Mouse (Mus musculus) forebrain, embryonic 12.5 days (tissue): ENCODE measurements around the gene Gm21970. TPM values are rescaled to one million over a fixed set of nuclear protein-coding genes. Genes with fewer than 3 reads are reported as not detected.

Experiments
- ATAC-seq: fragments of 200-750 bp; cut with Nextera tagmentation; 2 replicates; pipeline ENCODE4 v1.8.0; 2017; ENCODE audit warnings: moderate TSS enrichment; ENCODE audit not compliant: low FRiP score
- H3K27ac ChIP-seq: fragments of 300-500 bp; sonication (generic); 2 replicates; pipeline ENCODE4 v1.5.1; 2016; ENCODE audit warnings: mild to moderate bottlenecking
- H3K27me3 ChIP-seq: fragments of 300-500 bp; sonication (generic); 2 replicates; pipeline ENCODE4 v1.6.1; 2016; ENCODE audit warnings: mild to moderate bottlenecking
- H3K36me3 ChIP-seq: fragments of 300-500 bp; sonication (generic); replicated peaks from 2 replicates; pipeline ENCODE4 v1.6.1; 2016; ENCODE audit warnings: mild to moderate bottlenecking
- H3K4me1 ChIP-seq: fragments of 300-500 bp; sonication (generic); 2 replicates; pipeline ENCODE4 v1.6.1; 2016
- H3K4me2 ChIP-seq: fragments of 300-500 bp; sonication (generic); 2 replicates; pipeline ENCODE4 v1.6.1; 2016; ENCODE audit warnings: mild to moderate bottlenecking, moderate library complexity
- H3K4me3 ChIP-seq: fragments of 300-500 bp; sonication (generic); replicated peaks from 2 replicates; pipeline ENCODE4 v1.5.1; 2016; ENCODE audit warnings: mild to moderate bottlenecking
- H3K9ac ChIP-seq: fragments of 300-500 bp; sonication (generic); 2 replicates; pipeline ENCODE4 v1.6.1; 2016; ENCODE audit warnings: mild to moderate bottlenecking
- H3K9me3 ChIP-seq: fragments of 300-500 bp; sonication (generic); 2 replicates; pipeline ENCODE4 v1.6.1; 2016
- WGBS: fragments of 180-500 bp; shearing (Covaris S2); methylation state at CpG from one replicate; pipeline ENCODE4 v1.1.7; 2016; 5-methylcytosine and 5-hydroxymethylcytosine counted together
- polyA plus RNA-seq: library from polyadenylated mRNA; unstranded; fragments of >200 nt; fragmentation: Nextera tagmentation; extraction: Ambion mirVana; gene quantifications from 2 replicates; pipeline ENCODE4 v1.2.1, GENCODE M21; 2016

Gm21970 gene
- polyA plus RNA-seq, 1 experiment from 2014 or later = not detected

DNA sequence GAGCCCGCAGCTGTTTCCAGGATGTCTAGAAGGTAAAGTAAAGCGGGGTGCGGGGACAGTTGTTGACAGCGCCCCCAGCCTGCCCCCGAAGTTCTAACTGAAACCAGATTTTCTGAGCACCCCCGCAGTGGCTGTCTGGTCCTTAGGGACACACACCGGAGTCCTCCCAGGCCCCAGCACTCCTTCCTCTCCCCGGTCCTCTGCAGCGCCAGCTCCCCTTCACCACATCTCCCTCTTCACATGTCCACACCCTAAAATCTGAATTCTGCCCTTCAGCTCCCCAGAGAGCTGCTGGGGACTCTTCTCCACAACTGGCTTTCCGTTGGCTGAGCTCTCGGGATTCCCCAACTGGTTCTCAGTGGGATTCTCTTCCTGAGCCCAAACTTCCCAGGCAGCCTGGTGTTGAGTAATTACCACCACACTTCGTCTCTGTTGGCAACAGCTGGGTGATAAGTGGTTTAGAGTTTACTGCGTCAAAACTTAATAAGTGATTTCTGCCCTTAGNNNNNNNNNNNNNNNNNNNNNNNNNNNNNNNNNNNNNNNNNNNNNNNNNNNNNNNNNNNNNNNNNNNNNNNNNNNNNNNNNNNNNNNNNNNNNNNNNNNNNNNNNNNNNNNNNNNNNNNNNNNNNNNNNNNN lies 15.2 kb downstream of the Gm21970 start:
- WGBS = 4% methylated on average over 13 of the region's 13 CpGs
- Histone ChIP-seq H3K27me3 (peaks cover 8% of the 10 kb centered on the region), H3K9ac (peak overlapping the region; percentile 73), H3K4me3 (peak overlapping the region; percentile 61), H3K27ac (no peak overlapping the region), H3K9me3 (no peaks in the 10 kb centered on the region), H3K4me2 (peak overlapping the region; percentile 98), H3K36me3 (peaks cover 10% of the 10 kb centered on the region), H3K4me1 (peaks cover 16% of the 10 kb centered on the region)
- ATAC-seq = no peak

DNA sequence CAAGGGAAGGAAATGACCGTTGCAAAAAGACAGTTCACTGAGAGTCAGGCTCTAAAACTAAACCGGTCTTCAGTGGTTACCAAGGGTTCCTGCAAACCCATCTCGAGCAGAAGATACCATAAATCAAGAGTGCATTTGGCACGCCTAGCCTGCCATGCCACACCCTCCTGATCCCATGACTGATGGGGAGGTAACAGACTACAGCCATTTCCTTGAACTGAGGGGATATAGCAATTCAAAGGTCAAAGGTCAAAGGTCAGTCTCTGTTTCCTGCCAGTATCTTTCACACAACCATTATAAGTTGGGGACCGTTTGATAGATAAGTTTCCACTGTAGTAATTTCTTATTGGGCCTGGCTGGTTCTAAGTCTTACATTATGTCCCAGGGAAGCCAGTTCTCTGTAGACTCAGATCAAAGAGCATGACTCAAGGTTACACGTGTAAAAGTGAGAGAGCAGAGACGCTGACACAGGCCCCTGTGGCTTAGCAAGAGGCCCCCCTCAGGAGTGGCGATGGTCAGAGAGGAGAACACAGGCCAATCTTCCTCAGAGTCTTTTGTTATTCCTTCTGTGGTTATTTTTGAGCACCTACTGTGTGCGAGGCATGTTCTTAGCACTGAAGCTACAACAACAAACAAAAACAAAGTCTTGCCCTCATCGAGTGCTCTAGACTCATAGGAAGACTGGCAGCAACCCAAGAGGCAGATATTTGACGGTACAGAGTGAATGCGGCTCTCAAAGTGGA lies 21.8 kb downstream of the Gm21970 start:
- 85% methylated on average over 12 of the region's 12 CpGs for WGBS
- no peak overlapping the region for H3K27ac ChIP-seq
- no peaks in the 10 kb centered on the region for H3K4me1 ChIP-seq
- H3K4me3 ChIP-seq = no peak overlapping the region
- H3K36me3 ChIP-seq = no peaks in the 10 kb centered on the region
- no peaks in the 10 kb centered on the region for H3K27me3 ChIP-seq
- H3K4me2 ChIP-seq = no peak overlapping the region
- no peak for ATAC-seq
- H3K9ac ChIP-seq = no peak overlapping the region
- no peaks in the 10 kb centered on the region for H3K9me3 ChIP-seq

DNA sequence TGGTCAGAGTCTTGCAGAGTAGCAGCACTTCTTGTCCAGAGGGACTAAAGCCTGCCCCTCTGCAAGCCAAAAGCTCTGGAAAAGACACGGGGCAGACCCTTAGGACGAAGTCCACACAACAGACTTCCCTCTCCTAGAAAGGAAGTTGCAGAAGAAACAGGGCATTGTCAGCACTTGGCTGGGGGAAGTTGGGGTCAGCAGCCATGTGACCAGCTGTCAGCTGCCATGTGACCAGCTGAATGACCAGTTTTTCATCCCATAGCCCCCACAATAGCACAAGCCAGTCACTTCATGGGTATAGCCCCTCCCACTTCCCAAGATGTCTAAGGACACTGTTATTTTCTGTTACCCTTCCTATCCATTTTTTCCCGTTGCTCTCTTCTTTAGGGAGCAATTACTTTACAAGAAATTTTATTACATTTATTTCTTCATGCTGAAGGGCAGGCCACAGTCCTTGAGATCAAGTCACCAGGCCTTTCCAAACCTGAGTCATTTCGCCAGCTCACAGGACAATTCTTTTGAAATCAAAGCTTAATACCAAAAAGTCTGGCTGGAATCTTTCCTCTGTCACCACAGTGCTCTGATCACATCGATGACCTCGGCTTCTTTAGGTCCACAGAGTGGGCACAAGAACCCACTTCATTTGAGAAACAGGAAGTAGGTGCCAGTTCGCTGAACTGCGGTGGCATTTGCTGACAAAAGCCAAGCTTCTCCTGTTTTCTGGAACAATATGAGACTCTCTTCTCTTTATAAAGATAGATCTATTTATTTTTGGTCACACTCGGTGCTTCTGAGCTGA lies 24.1 kb downstream of the Gm21970 start:
- no peak overlapping the region for H3K4me3 ChIP-seq
- H3K4me2 ChIP-seq = no peak overlapping the region
- no peaks in the 10 kb centered on the region for H3K36me3 ChIP-seq
- no peaks in the 10 kb centered on the region for H3K4me1 ChIP-seq
- WGBS = 88% methylated on average over 9 of the region's 9 CpGs
- ATAC-seq = no peak
- no peak overlapping the region for H3K27ac ChIP-seq
- no peaks in the 10 kb centered on the region for H3K27me3 ChIP-seq
- H3K9me3 ChIP-seq = no peaks in the 10 kb centered on the region
- H3K9ac ChIP-seq = no peak overlapping the region

DNA sequence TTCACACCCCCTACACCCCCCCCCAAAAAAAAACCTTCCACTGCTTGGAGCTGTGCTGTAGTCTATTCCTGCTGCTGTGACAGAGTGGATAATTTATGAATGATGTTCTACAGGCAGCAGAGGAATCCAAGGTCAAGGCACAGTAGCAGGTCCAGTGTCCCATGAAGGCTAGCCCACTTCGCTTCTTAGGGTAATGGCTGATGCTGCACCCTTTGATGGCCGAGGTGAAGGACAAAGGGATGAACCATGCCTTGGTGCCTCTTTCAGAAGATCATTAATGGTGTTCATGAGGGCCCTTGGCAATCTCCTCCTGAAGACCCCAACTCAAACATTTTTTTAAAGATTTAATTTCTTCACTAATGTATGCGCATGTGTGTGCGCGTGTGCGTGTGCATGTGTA lies 24.8 kb downstream of the Gm21970 start:
- Histone ChIP-seq H3K4me1 (no peaks in the 10 kb centered on the region), H3K9me3 (no peaks in the 10 kb centered on the region), H3K9ac (no peak overlapping the region), H3K4me3 (no peak overlapping the region), H3K36me3 (no peaks in the 10 kb centered on the region), H3K27ac (no peak overlapping the region), H3K27me3 (no peaks in the 10 kb centered on the region), H3K4me2 (no peak overlapping the region)
- no peak for ATAC-seq
- WGBS = 96% methylated on average over 6 of the region's 6 CpGs

DNA sequence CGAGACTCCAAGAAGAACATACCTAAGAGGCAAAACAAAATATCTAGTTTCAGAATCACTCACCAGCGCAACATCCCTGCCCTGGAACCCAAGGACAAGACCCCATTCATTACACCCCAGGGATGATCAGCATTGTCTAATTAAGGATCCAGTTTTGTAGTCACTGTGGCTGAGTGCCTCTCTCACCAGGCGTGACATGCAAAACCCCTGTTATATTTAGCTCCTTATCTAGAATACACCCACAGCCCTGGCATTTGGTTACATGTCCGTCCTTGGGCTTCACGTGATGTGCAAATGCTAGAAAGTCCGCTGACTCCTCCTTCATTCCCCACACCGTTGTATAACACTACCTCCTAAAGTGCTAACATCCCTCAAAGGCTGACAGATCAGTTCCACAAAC lies 25.4 kb downstream of the Gm21970 start:
- no peak overlapping the region for H3K4me2 ChIP-seq
- ATAC-seq = no peak
- H3K27me3 ChIP-seq = no peaks in the 10 kb centered on the region
- 87% methylated on average over 7 of the region's 7 CpGs for WGBS
- H3K4me3 ChIP-seq = no peak overlapping the region
- H3K9me3 ChIP-seq = no peaks in the 10 kb centered on the region
- H3K36me3 ChIP-seq = no peaks in the 10 kb centered on the region
- no peaks in the 10 kb centered on the region for H3K4me1 ChIP-seq
- H3K9ac ChIP-seq = no peak overlapping the region
- H3K27ac ChIP-seq = no peak overlapping the region

DNA sequence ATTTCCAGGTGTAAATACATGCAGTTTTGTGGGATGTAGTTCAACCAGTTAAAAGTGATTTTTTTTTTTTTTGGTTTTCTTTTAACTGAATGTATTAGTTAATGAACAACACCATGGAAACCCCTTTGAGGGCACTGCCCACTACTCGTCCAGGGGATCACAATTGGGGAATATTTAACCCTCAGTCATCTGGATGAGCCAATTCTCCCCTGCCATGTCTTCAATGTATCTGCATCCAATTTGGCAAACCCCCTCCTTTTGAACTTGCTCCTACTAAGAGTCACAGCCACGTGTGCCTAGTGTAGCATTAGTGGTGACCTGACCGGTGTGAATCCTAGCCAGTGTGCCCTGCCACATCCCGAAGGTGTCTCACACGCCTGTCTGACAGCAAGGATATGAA lies 27.0 kb downstream of the Gm21970 start:
- 71% methylated on average over 5 of the region's 5 CpGs for WGBS

DNA sequence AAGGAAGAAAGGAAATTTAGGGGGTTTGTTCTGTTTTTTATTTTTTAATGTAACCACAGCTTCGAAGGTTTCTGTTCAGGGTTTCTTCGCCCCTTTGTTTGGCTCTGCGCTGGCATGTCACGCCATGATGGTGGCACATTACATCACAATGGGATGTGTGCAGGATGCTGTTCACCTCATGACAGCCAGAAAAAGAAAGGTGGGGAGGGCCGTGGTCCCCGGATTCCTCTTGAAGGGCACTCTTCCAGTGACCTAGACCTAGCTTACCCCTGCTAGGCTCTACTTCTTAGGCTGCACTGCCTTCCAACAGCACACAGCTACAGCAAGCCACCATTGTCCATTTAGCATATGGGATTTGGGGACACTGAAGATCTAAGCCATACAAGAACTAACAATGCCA lies 34.3 kb downstream of the Gm21970 start:
- 91% methylated on average over 6 of the region's 6 CpGs for WGBS
- Histone ChIP-seq H3K27me3 (no peaks in the 10 kb centered on the region), H3K9me3 (no peaks in the 10 kb centered on the region), H3K9ac (no peak overlapping the region), H3K4me1 (no peaks in the 10 kb centered on the region), H3K4me2 (no peak overlapping the region), H3K4me3 (no peak overlapping the region), H3K27ac (no peak overlapping the region), H3K36me3 (no peaks in the 10 kb centered on the region)
- ATAC-seq = no peak

More for the DNA sequence above, 27.0 kb downstream of the Gm21970 start:
- no peak for ATAC-seq
- Histone ChIP-seq H3K4me3 (no peak overlapping the region), H3K4me2 (no peak overlapping the region), H3K9ac (no peak overlapping the region), H3K4me1 (no peaks in the 10 kb centered on the region), H3K27ac (no peak overlapping the region), H3K9me3 (no peaks in the 10 kb centered on the region), H3K36me3 (no peaks in the 10 kb centered on the region), H3K27me3 (no peaks in the 10 kb centered on the region)

DNA sequence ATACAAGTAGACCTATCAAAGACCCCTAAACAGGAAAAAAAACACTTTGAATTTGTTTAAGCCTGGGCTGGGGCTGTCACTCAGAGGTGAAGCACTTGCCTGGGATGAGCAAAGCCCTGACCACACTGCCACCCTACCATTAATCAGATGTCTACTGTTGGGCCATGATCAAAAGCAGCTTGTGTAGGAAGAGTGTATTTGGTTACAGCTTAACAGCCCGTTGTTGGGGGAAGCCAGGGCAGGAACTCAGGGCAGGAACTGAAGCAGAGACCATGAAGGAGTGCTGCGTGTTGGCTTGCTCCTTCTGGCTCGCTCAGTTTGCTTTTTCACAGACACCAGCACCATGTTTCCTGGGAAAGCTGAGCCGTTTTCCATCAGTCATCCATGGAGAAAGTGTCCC lies 35.1 kb downstream of the Gm21970 start:
- 88% methylated on average over 4 of the region's 4 CpGs for WGBS
- H3K9me3 ChIP-seq = no peaks in the 10 kb centered on the region
- H3K27ac ChIP-seq = no peak overlapping the region
- H3K9ac ChIP-seq = no peak overlapping the region
- no peaks in the 10 kb centered on the region for H3K4me1 ChIP-seq
- ATAC-seq = no peak
- H3K4me2 ChIP-seq = no peak overlapping the region
- H3K36me3 ChIP-seq = no peaks in the 10 kb centered on the region
- H3K27me3 ChIP-seq = no peaks in the 10 kb centered on the region
- no peak overlapping the region for H3K4me3 ChIP-seq

DNA sequence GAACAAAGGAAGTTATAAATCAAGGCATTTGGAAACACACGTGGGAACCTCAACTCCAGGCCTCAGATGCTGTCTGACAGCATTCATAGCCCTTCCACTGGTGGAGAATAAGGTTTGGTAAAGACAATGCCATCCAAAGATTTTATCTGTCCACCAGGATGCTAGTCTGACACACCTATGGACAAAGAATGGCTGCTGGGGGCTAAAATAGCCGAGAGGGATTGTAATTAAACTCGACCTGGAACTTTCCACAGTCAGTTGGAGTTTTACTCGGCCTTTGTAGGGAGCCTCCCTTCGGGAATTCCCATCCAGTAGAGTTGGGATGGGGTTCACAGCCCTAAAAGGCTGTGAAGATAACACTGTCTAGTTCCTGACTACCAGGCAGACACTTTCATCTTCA lies 35.9 kb downstream of the Gm21970 start:
- WGBS = 84% methylated on average over 5 of the region's 5 CpGs

DNA sequence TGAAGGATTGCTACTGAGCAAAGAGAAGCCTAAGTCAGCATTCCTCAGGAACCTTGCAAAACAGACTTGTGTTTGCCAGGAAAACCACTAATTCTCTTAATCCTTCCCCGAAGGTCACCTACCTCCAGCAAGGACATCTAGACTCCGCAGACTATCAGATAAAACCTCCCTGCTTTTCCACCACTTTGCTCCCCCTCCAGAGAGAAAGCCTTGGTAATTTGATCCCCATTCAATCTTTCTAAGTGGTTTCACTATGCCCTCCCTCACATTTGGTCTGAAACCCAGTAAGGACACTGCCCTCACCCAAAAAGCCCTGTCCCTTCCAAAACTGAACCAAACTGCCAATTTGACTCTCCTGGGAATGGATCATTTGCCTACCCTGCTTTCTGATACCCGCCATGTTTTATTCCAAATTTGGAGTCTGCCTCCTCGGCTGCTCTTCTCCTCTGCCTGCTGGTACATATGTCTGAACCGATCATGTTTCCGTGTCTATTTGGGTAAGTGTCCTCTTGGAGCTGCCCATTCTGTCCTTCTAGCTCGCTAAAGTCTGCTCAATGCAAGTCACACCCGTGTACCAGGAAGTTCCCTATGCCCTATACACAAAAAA lies 36.8 kb downstream of the Gm21970 start:
- Histone ChIP-seq H3K9ac (no peak overlapping the region), H3K27ac (no peak overlapping the region), H3K36me3 (no peaks in the 10 kb centered on the region), H3K4me3 (no peak overlapping the region), H3K27me3 (no peaks in the 10 kb centered on the region), H3K9me3 (no peaks in the 10 kb centered on the region), H3K4me2 (no peak overlapping the region), H3K4me1 (0 out of 2 replicates have a peak, but pooled peaks cover 5% of the 10 kb centered on the region)
- WGBS = 82% methylated on average over 8 of the region's 8 CpGs
- no peak for ATAC-seq

More for the DNA sequence above, 35.9 kb downstream of the Gm21970 start:
- no peaks in the 10 kb centered on the region for H3K36me3 ChIP-seq
- no peak overlapping the region for H3K4me2 ChIP-seq
- no peaks in the 10 kb centered on the region for H3K27me3 ChIP-seq
- no peak for ATAC-seq
- H3K4me3 ChIP-seq = no peak overlapping the region
- H3K27ac ChIP-seq = no peak overlapping the region
- no peaks in the 10 kb centered on the region for H3K4me1 ChIP-seq
- H3K9me3 ChIP-seq = no peaks in the 10 kb centered on the region
- no peak overlapping the region for H3K9ac ChIP-seq

DNA sequence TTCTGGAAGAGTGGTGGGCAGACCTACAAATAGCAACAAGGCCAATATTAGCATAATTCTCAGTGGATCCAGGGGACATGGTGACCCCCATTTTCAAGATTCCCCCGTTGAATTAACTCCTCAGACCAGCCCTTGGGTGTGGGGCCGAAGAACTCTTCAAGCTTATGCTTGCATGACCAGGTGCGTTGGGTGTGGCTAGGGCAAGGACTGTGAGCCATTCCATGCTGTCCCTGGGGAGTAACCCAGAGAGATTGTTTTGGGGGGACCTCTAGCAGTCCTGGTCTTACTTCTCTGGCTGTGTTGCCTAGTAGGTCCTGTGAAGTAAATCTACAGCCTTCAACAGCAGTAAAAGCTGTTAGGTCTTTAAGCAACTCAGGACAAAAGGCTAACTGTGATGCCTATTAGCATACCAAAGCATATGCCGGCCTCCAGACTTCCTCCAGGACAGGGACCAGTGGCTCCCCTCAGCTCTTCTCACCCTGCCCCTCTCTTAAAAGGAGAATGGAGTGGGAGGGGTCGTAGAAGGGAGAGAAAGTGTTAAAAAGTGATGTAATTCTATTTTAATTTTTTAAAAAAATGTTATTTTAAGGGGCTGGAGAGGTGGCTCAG lies 41.3 kb downstream of the Gm21970 start:
- Histone ChIP-seq H3K27me3 (no peaks in the 10 kb centered on the region), H3K4me2 (no peak overlapping the region), H3K4me3 (no peak overlapping the region), H3K9ac (no peak overlapping the region), H3K36me3 (no peaks in the 10 kb centered on the region), H3K9me3 (no peaks in the 10 kb centered on the region), H3K4me1 (0 out of 2 replicates have a peak, but pooled peaks cover 5% of the 10 kb centered on the region), H3K27ac (no peak overlapping the region)
- ATAC-seq = no peak
- 37% methylated on average over 5 of the region's 5 CpGs for WGBS
